Mouse (Mus musculus): Measurements from ENCODE around the gene B2m. TPM values are rescaled to one million over a fixed set of nuclear protein-coding genes. Genes with fewer than 3 reads are reported as not detected.

B2m gene
- total RNA-seq, 2 experiments from 2014 or later, result 114 to 125 TPM

DNA sequence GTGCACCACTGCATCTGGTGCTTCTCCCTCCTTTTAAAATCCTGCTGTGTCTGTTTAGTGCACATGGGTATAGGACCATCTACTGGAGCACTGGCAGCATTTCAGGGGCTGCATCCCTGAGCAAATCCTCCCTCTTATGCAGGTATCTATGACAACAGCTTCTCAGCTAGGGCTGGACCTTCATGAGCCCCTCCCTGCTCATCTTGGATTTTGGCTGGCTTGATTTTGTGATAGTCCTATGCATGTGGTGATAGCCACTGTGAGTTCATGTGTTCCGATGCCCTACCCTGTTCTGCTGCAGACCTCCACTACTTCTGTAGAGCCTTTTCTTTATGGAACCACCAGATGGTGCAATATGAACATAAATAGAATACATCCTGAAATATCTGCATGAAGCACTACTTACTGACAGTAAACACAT is 47.0 kb downstream of the B2m start:
- DNase-seq, result no peak

GRCm38 (mm10) chr2:122201501-122201900 is 54.0 kb downstream of the B2m start:
- no peak for DNase-seq

Other genes with a start within 250 kb of the B2m start
- 10 to 100 TPM; 35.4 to 37.7 TPM for gene Ctdspl2, start 191.7 kb upstream of the B2m start, total RNA-seq (2021)
- under 1 TPM; 0.18 to 0.29 TPM for gene Mageb3, start 191.6 kb upstream of the B2m start, total RNA-seq (2021)
- 10 to 100 TPM; 21.1 to 21.9 TPM for gene Eif3j1, start 119.1 kb upstream of the B2m start, total RNA-seq (2021)
- gene Spg11, start 29.3 kb upstream of the B2m start, total RNA-seq (2021), result 10 to 100 TPM; 12.2 TPM
- gene Trim69, start 13.0 kb downstream of the B2m start, total RNA-seq (2021), result not detected
- not detected for gene Patl2, start 38.5 kb downstream of the B2m start, total RNA-seq (2021)
- gene Terb2, start 38.6 kb downstream of the B2m start, total RNA-seq (2021), result not detected
- gene Sord, start 87.1 kb downstream of the B2m start, total RNA-seq (2021), result 10 to 100 TPM; 84.4 to 86.0 TPM
- under 1 TPM; 0.55 to 0.59 TPM for gene Duox2, start 150.8 kb downstream of the B2m start, total RNA-seq (2021)
- gene Duoxa2, start 151.2 kb downstream of the B2m start, total RNA-seq (2021), result under 1 TPM; 0.16 to 0.21 TPM
- not detected for gene Duoxa1, start 166.0 kb downstream of the B2m start, total RNA-seq (2021)
- not detected for gene Duox1, start 168.0 kb downstream of the B2m start, total RNA-seq (2021)
- 10 to 100 TPM; 10.1 to 11.3 TPM for gene Shf, start 221.5 kb downstream of the B2m start, total RNA-seq (2021)